Mouse (Mus musculus): Measurements from ENCODE around the gene Uggt2.

- TF ChIP-seq POLR2A (IDR thresholded peaks at IDR 0.05; ENCODE audit: insufficient read length, low read depth), result no peak
- TF ChIP-seq MYOG (IDR thresholded peaks at IDR 0.05; ENCODE audit: control insufficient read depth in 1 of 3, insufficient read depth in 1 of 3, insufficient read length in 2 of 3, low read depth in 2 of 3), result no peak
- no peak for TF ChIP-seq MYOD1 (IDR thresholded peaks at IDR 0.05; ENCODE audit: control insufficient read depth in 1 of 3, insufficient read length in 2 of 3, low read depth in 2 of 3)
- TF ChIP-seq TCF12 (IDR thresholded peaks at IDR 0.05; ENCODE audit: insufficient read depth, poor library complexity, severe bottlenecking), result no peak
- TF ChIP-seq USF1 (IDR thresholded peaks at IDR 0.05; ENCODE audit: low read depth), result no peak
- TF ChIP-seq SRF (IDR thresholded peaks at IDR 0.05; ENCODE audit: control insufficient read depth, insufficient read length, low read depth), result no peak
- TF ChIP-seq E2F4 (IDR thresholded peaks at IDR 0.05; ENCODE audit: insufficient read depth), result no peak
- no peak for TF ChIP-seq POLR2AphosphoS2 (IDR thresholded peaks at IDR 0.05; ENCODE audit: insufficient read length, low read depth)
- no peak for TF ChIP-seq MAX (IDR thresholded peaks at IDR 0.05; ENCODE audit: low read depth)
- no peak for TF ChIP-seq TCF3 (IDR thresholded peaks at IDR 0.05; ENCODE audit: insufficient read length, low read depth)
- no peak for TF ChIP-seq REST (IDR thresholded peaks at IDR 0.05; ENCODE audit: insufficient read depth, insufficient read length)
Observed at GRCm38 (mm10) chr14:119123582-119123981, 24.4 kb upstream of the Uggt2 start.
